Mouse (Mus musculus) kidney, postnatal 25 days (tissue): Measurements from ENCODE around the gene Foxj1.
A peak's percentile ranks its signal among the peaks of the same experiment; 100 is the strongest.

ENCODE experiments used
- DNase-seq, 2 experiments: peaks; one replicate each; pipeline ENCODE4 v3.0.0; 2021; ENCODE audit warnings: mixed read lengths in 2 of 2

Gene Foxj1

DNA sequence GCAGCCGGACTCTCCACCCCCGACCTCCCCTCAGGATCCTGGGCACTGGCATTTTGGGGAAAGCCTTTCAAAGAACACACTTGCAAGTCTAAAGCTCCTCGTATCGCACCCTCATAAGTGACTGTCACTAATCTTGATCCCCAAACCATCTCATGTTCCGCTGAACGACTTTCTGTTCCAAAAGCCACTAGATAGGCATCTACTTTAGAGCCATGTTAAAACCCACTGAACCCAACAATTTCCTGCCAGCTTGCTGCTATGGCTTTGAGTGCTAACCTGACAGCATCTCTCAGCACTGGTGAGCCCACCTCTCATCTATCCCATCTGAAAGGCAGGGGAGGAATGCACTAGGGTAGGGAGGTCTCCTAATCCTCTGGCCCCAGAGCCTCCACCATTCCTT, 2.3 kb upstream of the Foxj1 start:
- no peak for DNase-seq

DNA sequence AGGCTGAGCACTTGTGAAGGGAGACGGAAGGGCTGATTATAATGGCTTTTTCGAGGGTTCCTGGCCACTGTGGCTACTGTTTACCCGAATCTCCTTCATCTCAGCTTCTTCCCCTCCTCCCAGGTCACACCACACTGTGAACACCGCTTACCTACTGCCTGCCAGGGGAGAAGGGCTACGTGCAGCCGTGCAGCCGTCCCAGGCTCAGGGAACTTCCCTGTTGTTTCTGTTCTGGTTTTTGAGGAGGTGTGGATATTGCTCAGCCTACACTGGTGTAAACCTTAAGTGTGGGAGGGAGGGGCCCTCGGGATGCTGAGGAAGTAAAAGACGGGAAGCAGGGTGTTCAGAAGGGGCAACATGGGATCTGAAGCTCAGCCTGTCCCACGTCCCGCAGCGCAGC, 1.8 kb upstream of the Foxj1 start:
- no peak for DNase-seq

DNA sequence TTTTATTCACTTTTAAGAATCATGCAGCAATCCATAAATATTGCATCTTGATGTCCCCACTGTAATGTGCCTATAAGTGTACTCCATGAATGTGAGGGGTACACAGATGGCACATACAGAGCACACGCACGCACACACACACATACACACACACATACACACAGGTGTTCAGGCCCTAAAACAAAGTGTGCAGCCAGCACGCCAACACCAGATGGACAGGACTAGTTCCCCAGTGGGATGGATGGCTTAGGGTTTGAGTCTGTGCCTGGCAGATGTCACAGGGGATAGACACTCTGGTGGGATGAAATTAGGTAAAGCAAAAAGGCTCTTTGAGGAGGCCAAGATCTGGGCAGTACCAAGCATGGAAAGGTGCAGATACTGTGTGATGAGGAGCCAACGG, 1.2 kb upstream of the Foxj1 start:
- DNase-seq: no peak

DNA sequence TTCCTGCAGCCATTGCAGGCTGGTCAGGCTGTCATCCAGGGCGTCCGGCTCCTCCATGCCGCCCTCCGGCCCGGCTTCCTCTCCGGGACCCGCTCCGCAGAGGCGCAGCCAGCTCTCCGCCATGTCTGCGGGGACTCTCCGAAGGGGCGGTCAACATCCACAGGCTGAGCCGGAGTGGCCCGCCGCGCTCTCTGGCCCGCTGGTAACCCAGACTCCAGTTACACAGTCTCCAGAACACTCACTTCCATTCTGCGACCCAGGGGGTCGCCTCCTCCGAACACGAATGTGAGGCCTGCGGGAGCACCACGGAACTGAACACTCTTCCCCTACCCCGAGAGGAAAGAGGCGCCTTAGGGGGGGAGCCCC, 799 bp downstream of the Foxj1 start:
- no peak for DNase-seq

DNA sequence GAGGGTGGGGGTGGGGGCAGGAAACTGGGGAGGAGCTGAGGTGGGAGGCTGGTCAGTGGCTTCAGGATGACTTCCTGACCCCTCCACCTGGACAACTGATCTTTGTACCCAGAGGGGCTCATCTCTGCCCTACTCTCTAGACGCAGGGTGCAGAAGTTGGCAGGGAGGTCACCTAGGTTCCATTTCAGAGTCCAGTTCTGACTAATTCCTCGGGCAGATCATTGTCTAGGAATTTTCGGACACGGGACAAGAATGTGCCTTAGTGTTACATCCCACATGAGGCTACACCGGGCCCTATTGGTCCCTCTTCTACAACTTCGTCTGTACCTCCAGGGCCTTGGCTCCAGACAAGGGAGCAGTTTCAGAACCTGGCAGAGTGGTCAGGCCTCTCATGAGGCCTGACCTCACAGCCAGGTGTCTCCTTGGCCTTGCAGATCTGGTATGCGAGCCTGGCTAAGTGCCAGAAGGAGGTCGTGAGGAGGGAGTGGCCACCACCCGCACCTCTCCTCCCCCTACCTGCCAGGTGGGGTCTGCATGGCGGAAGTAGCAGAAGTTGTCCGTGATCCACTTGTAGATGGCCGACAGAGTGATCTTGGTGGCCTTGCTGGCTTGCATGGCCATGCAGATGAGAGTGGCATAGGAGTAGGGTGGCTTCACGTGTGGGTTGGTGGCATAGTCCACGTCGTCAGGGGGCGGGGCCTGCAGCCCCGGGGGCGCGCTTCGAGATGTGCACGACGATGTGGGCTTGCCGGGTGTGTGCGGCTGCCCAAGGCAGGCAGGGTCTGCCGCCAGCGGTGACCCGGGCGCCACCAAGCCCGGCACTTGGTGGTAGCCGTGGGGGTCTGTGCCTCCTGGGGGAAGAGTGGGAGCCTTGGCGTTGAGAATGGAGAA, 1.4 kb downstream of the Foxj1 start:
- DNase-seq: peak; percentile 38 to 69

DNA sequence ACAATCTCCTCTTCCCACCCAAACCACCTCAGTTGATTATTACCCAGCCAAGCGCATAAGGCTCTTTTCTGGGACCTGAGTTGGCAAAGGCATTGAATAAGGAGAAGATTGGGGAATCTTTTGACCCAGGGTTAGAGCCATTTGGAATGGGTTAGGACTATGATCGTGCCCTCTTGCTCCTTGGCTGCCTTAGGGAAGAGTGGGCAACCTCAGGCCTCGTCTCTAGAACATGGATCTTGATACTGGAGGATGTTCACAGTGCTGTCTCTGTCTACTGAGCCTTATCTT, 2.3 kb downstream of the Foxj1 start:
- peak in 1 of 2 experiments; percentile 36 for DNase-seq

DNA sequence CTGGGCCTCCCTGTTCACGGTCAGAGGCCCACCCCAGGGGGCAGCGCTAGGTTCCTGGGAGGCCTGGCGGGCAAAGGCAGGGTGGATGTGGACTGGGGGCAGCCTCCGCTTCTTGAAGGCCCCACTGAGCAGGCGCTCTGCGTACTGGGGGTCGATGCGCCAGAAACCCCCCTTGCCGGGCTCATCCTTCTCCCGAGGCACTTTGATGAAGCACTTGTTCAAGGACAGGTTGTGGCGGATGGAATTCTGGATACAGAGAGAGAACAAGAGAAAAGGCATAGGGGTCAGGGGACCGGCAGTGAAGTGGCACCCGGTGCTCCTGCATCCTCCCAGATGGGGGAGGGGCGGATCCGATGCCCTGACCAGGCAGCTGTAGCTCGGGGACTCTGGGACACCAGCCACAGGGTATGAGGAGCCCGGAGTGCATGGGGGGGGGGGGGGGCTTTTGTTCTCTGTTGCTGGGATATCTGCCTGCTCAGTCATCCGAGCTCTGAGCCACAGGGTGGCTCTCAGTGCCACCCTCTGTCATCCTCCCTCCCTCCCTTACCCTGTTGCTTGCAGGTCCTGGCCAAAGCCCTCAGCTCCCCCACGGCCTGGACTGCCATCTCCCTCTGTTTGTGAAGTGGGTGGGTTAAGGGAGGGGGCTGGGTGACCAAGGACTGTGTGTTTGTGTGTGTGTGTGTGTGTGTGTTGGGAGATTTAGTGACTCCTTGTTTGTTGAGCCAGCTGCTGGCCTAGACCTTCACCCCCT, 2.8 kb downstream of the Foxj1 start:
- peak; percentile 58 to 71 for DNase-seq

DNA sequence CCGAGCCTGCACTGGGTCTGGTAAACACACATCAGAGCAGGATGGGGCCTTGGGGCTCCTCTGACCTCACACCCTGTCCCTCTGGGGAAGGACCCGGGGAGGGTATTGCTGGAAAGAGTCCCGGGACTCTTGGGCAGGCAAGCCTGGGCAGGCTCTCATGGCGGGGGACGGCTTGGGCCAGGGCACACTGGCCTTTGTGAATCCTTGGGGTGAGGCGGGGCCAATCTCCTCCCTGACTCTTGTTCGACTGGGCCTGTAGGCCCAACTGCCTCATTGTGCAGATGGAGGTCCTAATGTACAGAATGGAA, 5.0 kb downstream of the Foxj1 start:
- no peak for DNase-seq

DNA sequence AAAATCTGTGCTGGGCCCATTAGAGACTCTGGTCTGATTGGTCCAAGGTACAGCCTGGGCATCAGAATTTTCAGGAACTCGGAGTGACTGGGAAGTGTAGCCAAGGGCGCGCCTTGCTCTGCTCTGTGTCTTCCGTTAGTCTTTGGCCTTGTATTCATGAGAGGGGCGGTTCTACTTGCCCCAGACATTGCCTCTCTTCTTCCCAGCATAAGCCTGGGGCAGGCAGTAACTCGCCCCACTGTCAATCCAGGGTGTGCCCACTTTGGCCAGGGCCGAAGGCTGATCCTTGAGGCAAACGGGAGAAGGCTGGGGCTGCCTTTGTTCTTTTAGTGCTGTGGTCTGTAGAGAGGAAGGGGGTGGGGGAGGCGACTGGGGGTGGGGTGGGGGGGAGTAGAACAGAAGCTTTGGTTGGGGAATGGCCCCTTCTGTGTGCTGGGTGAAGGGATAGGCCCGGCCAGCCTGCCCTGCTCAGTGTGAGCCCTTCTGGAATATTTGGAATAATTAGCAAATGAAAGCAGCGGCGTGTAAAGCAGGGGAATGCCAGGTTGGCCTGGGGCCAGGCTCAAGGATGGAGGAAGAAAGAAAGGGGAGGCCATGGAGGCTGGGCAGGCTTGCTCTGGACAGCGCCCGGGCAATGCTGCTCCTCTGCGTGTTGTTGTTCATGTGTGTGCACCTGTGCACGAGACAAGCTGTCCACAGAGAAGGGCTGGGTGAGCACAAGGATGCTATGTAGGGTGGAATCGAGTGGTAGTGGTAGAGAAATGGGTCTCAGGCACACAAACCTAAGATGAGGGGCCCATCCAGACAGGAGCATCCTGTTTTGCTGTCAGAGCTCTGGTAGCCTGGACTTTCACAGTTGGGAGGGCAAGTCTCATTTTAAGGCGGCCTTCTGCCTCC, 5.6 kb downstream of the Foxj1 start:
- DNase-seq: peak; percentile 72

DNA sequence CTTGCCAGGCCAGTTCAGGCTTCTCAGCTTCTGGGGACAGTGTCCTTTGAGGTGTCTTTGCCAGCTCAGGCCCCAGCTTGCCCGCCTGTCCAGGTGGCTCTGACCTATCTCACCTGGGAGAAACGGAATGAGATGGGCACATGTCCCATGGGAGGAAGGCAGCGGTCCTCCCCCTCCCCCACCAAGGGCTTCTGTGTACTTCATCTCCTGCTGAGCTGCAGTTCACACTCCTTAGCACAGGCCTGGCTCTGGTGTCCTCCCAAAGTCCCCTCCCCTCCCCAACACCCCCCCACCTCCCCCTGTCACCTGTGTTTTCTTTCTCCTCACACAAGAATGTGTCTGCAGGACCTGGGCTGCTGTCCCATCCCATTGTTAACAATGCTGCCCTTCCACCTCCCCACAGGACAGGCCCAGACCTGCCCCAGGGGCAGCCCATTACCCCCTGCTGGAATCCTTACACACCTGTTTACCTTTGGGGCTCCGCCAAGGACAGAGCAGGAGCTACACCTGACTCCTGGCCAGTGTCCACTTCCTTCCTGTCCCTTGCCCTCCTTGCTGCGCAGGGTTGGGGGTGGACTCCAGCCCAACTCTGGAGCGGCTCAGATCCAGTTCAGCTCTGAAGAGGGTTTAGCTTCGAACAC, 8.1 kb downstream of the Foxj1 start:
- DNase-seq: peak in 1 of 2 experiments; percentile 66

DNA sequence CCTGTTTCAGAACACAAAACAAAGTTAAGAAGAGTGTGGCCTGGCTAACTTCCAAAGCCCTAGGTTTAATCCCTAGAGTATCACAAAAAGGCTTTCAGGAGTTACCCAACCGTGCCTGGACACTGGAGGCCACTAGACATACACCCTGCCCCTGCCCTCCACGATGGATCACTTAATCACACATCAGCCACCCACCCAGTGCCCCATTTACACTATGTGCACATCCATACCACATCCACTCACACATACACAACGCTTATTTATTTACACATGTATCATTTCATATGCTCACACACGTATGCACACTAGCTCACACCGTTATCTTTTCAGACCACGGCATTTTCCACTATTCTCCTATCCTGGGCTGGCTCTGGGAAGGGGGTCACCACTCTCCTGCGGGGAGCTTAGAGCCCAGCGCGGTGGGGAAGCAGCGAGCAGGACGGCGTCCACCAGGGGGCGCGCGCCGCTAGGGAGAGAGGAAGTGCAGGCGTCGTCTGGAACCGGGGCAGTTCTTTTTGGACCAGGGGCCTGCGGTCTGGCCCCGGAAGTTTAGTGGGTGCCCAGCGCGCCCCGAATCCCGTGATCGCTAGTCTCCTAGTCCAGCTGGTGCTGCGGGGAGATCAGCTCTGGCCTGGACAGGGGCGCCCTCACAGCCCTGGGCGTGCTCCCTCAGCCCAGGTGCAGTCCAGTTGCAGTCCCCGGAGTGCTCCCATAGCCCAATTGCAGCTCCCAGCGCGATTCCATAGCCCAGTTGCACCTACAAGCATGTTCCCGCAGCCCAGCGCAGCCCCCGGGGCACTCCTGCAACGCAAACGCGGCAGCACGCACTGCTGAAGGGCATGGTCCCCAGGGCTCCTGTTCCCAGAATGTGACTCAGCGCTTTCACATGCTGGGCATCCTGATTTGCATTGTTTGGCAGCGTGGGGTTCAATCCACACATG, 16.2 kb downstream of the Foxj1 start:
- DNase-seq: peak; percentile 87 to 89

DNA sequence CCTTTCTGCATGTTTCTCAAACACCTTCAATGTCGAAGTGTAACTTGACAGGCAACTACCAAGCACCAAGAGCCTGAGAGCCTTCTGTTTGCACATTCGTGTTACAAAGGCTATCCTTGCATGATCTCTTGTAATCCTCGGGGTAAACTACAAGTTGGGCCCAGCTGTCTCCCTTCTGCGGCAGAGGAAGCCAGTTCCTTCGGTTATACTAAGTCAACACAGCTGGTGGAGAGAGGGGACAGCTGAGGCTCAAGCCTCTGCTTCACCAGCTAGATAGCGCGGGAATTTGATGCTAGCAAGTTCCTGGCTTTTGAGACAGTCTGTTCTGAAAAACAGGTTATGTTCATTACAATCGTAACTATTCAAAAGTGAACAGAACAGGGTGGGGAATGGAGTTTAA, 22.8 kb downstream of the Foxj1 start:
- DNase-seq: no peak

DNA sequence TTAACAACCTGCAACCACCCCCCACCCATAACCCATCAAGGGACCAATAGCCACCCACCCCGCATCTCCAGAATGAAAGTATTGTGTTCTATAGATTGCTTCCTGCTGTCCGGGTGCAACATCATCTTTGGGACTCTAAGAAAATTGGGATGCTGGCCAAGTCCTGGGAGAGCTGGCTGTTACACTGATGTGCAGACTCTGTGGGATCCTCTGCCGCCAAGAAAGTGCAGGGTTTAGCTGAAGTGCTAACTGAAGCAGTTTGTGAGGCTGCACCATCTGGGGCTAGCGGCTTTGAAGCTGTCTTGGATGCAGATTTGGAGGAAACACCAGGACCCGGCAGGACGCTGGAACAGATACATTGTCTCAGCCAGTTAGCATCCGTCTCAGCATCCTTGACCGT, 24.0 kb downstream of the Foxj1 start:
- DNase-seq: no peak

DNA sequence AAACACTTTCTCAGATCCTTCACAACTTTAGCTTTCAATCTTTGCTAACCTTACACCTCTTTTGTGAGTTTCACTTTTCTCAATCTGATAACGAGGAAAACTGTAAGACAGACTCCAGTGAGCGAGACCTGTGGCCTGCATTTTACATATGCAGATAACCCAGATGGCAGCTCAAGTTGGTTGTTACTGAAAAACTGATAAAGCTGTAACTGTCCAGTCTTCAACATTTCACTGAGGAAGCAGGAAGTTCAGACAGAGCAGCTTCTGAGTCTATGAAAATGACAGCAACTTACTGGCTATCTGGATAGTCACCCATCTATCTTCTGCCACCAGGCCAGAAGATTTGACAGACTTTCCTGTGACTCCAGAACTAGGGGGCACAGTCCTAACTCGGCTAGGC, 25.6 kb downstream of the Foxj1 start:
- DNase-seq: no peak

DNA sequence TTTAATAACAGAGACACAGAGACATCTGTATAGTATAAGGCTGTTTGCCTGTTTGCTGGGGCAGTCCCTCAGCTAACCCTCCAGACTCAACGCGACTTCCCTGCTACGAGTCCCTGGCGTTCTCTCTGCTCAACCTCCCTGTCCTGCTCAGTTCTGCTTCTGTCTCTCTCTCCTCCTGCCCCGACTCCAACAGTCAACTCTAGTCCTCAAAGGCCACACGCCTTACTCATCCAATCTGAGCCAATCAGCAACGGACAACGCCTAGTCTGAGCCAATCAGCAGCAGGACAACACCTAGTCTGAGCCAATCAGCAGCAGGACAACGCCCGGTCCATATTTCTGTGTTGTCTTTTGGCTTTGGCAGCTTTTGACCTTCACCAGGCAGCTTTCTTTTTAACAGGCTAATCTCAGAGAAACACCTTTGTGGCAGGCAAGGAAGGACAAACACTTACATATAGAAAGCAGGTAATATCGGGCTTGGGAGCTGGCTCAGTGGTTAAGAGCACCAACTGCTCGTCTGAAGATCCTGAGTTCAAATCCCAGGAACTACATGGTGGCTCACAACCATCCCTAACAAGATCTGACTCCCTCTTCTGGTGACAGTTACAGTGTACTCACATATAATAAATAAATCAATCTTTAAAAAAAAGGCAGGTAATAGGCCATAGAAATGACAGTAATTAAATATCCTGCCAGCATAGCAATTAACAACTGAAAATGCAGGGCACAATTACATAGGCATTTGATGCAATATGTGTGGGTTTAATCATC, 27.3 kb downstream of the Foxj1 start:
- DNase-seq: no peak

DNA sequence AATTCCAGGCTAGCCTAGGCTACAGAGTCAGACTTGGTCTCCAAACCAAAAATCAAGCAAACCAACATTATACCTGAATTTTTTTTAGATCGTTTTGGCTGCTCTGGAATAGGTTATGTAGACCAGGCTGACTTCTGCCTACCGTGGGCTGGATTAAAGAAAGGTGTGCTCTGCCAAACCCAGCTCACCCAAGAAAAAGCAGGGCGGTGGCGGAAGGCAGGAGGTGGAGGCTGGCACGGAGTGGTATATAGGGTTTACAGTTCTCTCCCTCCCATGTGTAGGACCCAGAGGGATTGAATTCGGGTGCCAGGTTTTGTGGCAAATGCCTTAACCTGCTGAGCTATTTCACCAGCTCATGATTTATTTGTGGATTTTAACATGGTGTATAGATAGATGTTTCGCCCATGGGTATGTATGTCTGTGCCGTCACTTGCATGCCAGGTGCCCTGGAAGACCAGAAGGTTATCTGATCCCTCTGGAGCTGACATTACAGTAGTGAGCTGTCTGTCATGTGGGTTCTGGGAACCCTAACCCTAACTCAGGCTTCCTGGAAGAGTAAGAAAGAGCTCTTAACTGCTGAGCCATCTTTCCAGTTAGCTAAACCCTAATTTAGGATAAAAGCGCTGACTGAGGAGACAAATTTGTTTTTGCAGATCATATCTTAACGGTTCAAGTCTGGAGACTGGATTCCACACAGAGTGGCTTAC, 28.0 kb downstream of the Foxj1 start, which contains the start of gene Exoc7:
Gene Exoc7 (minus strand): TSS at position 215 of the 707 bp plus-strand sequence.
- DNase-seq: no peak

DNA sequence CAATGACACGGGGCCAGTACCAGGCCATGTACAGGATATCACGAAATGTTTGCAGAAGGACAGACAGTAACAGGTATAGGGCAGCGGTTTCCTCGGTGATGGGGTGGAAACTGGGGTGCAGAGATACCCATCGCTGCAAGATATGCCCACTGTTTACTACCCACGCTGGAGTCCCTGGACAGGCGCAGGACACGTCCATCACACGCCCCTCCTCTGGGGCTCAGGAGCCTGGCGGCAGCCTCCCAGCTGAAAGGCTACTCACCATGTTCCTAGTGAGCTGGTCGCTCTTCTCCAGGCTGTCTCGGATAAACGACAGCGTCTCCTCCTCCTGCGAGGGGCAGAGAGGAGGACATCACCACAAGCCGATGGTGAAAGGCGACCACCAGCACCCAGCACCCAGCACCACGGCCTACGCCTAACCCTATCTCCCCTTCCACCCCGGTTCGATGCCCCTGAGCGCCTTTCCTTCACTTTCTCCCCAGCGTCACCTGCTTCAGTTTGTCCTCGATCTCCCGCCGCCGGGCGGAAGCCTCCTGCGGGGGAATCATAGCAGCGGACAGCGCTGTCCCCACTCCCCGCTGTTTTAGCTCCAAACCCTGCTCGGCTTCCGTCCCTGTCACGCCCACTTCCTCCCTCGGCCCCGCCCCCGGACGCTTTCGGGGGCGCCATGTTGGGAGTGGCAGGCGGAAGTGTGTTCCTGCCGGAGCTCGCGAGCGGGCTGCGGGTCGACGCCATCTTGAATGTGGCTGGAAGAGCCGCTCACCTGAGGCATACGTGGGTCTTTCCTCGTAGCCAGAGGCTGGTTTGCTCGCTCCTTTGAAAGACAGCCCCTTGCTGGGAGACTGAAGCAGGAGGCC, 28.8 kb downstream of the Foxj1 start:
- DNase-seq: peak; percentile 95 to 96

DNA sequence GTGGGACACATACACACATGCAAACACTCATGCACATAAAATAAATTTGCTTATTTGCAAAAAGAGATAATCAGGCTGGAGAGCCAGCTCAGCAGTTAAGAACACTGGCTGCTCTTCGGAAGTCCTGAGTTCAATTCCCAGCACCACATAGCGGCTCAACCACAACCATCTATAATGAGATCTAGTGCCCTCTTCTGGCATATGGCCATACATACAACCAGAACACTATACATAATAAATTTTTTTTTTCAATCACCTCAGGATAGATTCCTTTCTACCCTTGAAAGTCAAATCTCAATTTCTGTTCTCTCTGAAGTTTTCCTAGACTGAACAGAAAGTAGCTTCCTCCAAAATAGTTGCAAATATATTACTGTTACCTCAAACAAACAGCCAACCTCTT, 29.8 kb downstream of the Foxj1 start:
- no peak for DNase-seq

DNA sequence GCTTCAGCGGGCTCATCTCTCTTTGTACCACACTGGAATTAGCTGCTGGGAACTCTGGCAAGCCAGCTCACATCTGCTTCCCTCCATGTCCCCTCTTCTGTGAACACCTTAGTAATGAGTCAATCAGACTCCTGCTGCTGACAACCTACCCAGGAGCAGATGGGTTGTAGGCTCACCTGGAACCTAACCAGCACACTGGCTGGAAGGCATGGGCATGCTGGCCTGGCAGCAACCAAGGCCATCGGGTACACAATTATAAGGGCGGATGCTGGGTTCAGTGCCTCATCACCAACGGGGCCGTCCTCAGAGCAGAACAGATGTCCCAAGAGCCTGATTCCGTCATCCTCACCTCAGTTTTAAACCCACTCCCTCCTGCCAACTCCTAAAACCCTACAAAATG, 36.6 kb downstream of the Foxj1 start:
- DNase-seq: no peak
